Mouse (Mus musculus) hindbrain, embryonic 13.5 days (tissue): ENCODE data around the gene Zfp874a. TPM values are rescaled to one million over a fixed set of nuclear protein-coding genes. Genes with fewer than 3 reads are reported as not detected.
"Not testable (repeated sequence)": the region's sequence is repeated elsewhere in the genome, so short reads cannot be mapped to it uniquely, and the experiment has no call there.

Experiments used
- ATAC-seq: fragments of 200-750 bp; cut with Nextera tagmentation; 2 replicates; pipeline ENCODE4 v1.8.0; 2017; ENCODE audit warnings: moderate TSS enrichment; ENCODE audit not compliant: low FRiP score
- H3K27ac ChIP-seq: fragments of 300-500 bp; sonication (generic); 2 replicates; pipeline ENCODE4 v1.5.1; 2015; ENCODE audit warnings: inconsistent platforms, mild to moderate bottlenecking, moderate library complexity
- H3K27me3 ChIP-seq: fragments of 300-500 bp; sonication (generic); 2 replicates; pipeline ENCODE4 v1.6.1; 2015; ENCODE audit warnings: mild to moderate bottlenecking, inconsistent platforms
- H3K36me3 ChIP-seq: fragments of 300-500 bp; sonication (generic); 2 replicates; pipeline ENCODE4 v1.6.1; 2015; ENCODE audit warnings: mild to moderate bottlenecking, inconsistent platforms
- H3K4me1 ChIP-seq: fragments of 300-500 bp; sonication (generic); replicated peaks from 2 replicates; pipeline ENCODE4 v1.6.1; 2015; ENCODE audit warnings: inconsistent platforms
- H3K4me2 ChIP-seq: fragments of 300-500 bp; sonication (generic); 2 replicates; pipeline ENCODE4 v1.6.1; 2015; ENCODE audit warnings: inconsistent platforms, mild to moderate bottlenecking, moderate library complexity
- H3K4me3 ChIP-seq: fragments of 300-500 bp; sonication (generic); 2 replicates; pipeline ENCODE4 v1.5.1; 2015; ENCODE audit warnings: mild to moderate bottlenecking, inconsistent platforms
- H3K9ac ChIP-seq: fragments of 300-500 bp; sonication (generic); 2 replicates; pipeline ENCODE4 v1.6.1; 2015; ENCODE audit warnings: mild to moderate bottlenecking, inconsistent platforms
- H3K9me3 ChIP-seq: fragments of 300-500 bp; sonication (generic); 2 replicates; pipeline ENCODE4 v1.6.1; 2016; ENCODE audit warnings: inconsistent platforms
- WGBS: fragments of 180-500 bp; shearing (Covaris S2); methylation state at CpG from one replicate; pipeline ENCODE4 v1.1.7; 2015; 5-methylcytosine and 5-hydroxymethylcytosine counted together
- polyA plus RNA-seq: library from polyadenylated mRNA; unstranded; fragments of >200 nt; fragmentation: Nextera tagmentation; extraction: Ambion mirVana; gene quantifications from 2 replicates; pipeline ENCODE4 v1.2.1, GENCODE M21; 2015

The Zfp874a gene
- polyA plus RNA-seq, 1 experiment from 2014 or later = 6.8 TPM

GRCm38 (mm10) chr13:67428116-67428515 is 23.3 kb downstream of the Zfp874a start:
- Histone ChIP-seq H3K4me3 (no peak overlapping the region), H3K4me2 (no peak overlapping the region), H3K9me3 (no peaks in the 10 kb centered on the region), H3K9ac (no peak overlapping the region), H3K36me3 (no peaks in the 10 kb centered on the region), H3K27ac (no peak overlapping the region), H3K4me1 (no peaks in the 10 kb centered on the region), H3K27me3 (no peaks in the 10 kb centered on the region)
- no peak for ATAC-seq
- 66% methylated on average over 3 of the region's 3 CpGs for WGBS

- not testable (repeated sequence) for H3K27ac ChIP-seq, H3K36me3 ChIP-seq, H3K4me3 ChIP-seq, H3K9me3 ChIP-seq, ATAC-seq, H3K27me3 ChIP-seq, H3K9ac ChIP-seq, H3K4me1 ChIP-seq, H3K4me2 ChIP-seq
Observed at GRCm38 (mm10) chr13:67425699-67426098, 25.7 kb downstream of the Zfp874a start.

- not testable (repeated sequence) for H3K27me3 ChIP-seq, H3K9ac ChIP-seq, H3K4me1 ChIP-seq, H3K27ac ChIP-seq, H3K4me3 ChIP-seq, ATAC-seq, H3K36me3 ChIP-seq, H3K4me2 ChIP-seq, H3K9me3 ChIP-seq
- 81% methylated on average over 2 of the region's 2 CpGs for WGBS
Observed at GRCm38 (mm10) chr13:67422532-67422931, 28.9 kb downstream of the Zfp874a start.

DNA sequence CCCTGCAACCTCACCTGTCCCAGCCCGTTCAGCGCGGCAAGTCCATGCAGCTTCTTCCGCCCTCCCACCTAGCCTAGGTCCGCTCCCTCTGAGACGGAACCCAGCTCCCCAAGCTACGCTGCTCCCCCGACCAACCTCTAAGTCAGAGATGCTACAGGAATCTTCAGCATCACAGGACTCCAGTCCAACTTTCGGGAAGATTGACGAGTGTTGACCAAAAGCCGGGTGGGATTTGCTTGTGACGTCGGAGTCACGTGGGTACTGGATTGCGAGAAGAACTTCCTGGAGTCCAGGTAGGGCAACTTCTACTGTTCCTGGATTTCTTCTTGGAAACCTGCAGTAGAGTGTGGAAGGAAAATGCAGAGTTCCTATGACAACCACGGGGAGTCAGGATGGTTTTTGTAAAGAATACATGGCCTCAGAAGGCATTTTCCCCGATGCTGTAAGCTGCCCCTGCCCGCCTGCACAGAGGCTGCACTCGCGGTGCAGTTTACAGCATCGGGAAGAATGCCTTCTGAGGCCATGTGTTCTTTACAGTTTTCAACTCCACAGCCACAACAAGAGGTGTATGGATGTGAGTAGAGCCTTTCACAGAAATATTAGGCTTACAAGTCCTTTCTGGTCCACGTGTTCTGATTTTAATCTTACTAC is 30.1 kb downstream of the Zfp874a start, which contains the start of gene Zfp459:
Gene Zfp459 (minus strand): TSS at position 212 of the 651 bp plus-strand sequence.
- H3K9me3 ChIP-seq = no peaks in the 10 kb centered on the region
- WGBS = 3% methylated on average over 22 of the region's 22 CpGs
- H3K27ac ChIP-seq = no peak within 1 kb of the TSS
- peaks cover 8% of the 10 kb centered on the region for H3K4me1 ChIP-seq
- H3K9ac ChIP-seq = peak within 1 kb of the TSS; percentile 69
- no peaks in the 10 kb centered on the region for H3K36me3 ChIP-seq
- peak within 1 kb of the TSS; percentile 71 for H3K4me2 ChIP-seq
- H3K4me3 ChIP-seq = peak within 1 kb of the TSS; percentile 57
- peaks cover 9% of the 10 kb centered on the region; the same call in 1 of the 2 replicates for H3K27me3 ChIP-seq
- peak; percentile 89 for ATAC-seq

DNA sequence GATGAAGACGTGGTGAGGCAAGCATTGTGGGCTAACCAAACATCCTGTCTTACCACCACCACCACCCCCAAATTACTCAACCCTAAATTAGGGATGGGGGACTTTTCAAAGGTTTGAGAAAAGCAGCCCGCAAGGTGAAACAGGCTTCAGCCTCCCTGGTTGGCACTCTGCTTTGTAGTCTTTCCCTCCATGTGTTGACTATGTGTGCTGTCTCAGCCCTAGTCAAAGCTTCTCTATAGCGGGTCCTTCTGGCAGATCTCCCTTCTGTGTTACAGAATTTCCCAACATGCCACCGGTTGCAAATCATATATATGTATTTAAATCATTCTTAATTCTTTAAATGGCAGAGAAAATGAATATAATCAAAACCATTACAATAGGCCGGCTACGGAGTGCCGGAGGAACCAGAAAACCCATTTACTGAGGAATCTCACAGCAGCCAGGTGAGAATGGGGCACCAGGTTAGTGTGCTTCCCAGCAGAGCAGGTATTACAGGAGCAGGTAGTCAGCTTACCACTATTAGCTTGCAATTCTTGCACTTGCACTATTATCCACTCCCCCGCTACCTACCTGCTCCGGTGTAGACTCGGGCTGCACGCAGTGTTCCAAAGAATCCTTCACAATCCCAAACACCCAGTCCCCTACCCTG is 30.7 kb downstream of the Zfp874a start:
- H3K27ac ChIP-seq = no peak overlapping the region
- WGBS = 39% methylated on average over 11 of the region's 11 CpGs
- ATAC-seq = peak; percentile 58
- peak overlapping the region; percentile 57 for H3K4me3 ChIP-seq
- no peaks in the 10 kb centered on the region for H3K9me3 ChIP-seq
- peaks cover 8% of the 10 kb centered on the region for H3K4me1 ChIP-seq
- H3K9ac ChIP-seq = peak overlapping the region; percentile 69
- peak overlapping the region; percentile 71 for H3K4me2 ChIP-seq
- peaks cover 9% of the 10 kb centered on the region; the same call in 1 of the 2 replicates for H3K27me3 ChIP-seq
- H3K36me3 ChIP-seq = no peaks in the 10 kb centered on the region

DNA sequence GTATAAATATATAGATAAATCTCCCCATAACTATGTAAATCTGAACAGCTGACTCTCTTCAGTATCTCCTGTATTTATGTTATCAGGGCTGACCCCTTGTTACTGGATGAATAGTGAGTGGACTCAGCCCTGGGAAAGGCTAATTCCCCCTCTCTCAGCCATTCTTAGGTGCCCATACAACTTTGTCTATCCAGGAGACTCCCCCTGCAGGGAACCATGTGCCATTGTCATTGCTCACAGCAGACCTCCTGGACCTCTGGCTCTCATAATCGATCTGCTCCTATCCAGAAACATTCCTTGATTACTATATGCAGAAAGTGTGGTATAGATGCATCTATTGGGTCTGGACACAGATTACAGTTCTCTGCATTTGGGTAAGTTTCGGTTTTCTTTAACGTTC is 34.6 kb downstream of the Zfp874a start:
- H3K4me3 ChIP-seq = no peak overlapping the region
- H3K9me3 ChIP-seq = no peaks in the 10 kb centered on the region
- H3K36me3 ChIP-seq = no peaks in the 10 kb centered on the region
- 89% methylated on average over 3 of the region's 3 CpGs for WGBS
- no peak overlapping the region for H3K4me2 ChIP-seq
- H3K27ac ChIP-seq = no peak overlapping the region
- H3K27me3 ChIP-seq = no peaks in the 10 kb centered on the region
- ATAC-seq = no peak
- no peak overlapping the region for H3K9ac ChIP-seq
- peaks cover 8% of the 10 kb centered on the region for H3K4me1 ChIP-seq

- Histone ChIP-seq H3K4me2 (no peak overlapping the region), H3K27me3 (no peaks in the 10 kb centered on the region), H3K9me3 (no peaks in the 10 kb centered on the region), H3K4me1 (0 out of 2 replicates have a peak, but pooled peaks cover under 1% of the 10 kb centered on the region), H3K9ac (no peak overlapping the region), H3K4me3 (no peak overlapping the region), H3K36me3 (no peaks in the 10 kb centered on the region), H3K27ac (no peak overlapping the region)
- no peak for ATAC-seq
- 88% methylated on average over 6 of the region's 6 CpGs for WGBS
Observed at GRCm38 (mm10) chr13:67415759-67416158, 35.7 kb downstream of the Zfp874a start.

- H3K27ac ChIP-seq, H3K4me2 ChIP-seq, ATAC-seq, H3K4me1 ChIP-seq, H3K4me3 ChIP-seq, H3K9me3 ChIP-seq, H3K36me3 ChIP-seq, H3K27me3 ChIP-seq, H3K9ac ChIP-seq: not testable (repeated sequence)
- WGBS = 72% methylated on average over 3 of the region's 3 CpGs
Observed at GRCm38 (mm10) chr13:67413634-67414033, 37.8 kb downstream of the Zfp874a start.

DNA sequence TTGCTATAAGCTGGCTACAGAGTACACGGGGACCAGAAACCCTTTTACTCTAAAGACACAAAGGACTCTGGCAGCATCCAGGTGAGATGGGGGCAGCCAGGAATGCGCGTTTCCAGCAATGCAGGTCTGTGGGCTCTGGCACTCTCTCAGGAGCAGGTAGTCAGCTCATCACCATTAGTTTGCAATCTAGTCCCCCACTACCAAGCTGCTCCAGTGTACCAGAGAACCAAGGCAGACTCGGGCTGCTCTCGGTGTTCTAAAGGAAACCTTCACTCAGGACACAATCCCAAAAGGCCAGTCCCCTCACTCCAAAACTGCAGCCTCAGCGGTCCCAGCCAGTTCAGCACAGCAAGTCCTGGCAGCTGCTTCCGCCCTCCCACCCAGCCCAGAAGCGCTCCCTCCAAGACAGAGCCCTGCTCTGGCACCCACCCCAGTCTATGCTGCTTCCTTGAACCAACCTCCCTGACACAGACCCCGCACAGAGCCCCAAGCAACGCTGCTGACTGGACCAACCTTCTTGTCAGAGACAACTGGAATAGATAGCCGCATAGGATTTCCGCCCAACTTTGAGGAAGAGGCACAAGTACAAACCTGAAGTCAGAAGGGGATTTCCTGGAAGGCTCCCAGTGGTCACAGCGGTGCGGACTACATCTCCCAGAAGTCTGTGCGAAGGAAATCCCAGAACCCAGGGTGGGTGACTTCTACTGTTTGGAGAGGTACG is 52.1 kb downstream of the Zfp874a start, which contains the start of gene Zfp429:
Gene Zfp429 (minus strand): TSS at position 637 of the 721 bp plus-strand sequence.
- Histone ChIP-seq H3K4me2 (peak within 1 kb of the TSS; percentile 63), H3K9ac (peak within 1 kb of the TSS; percentile 66), H3K4me3 (peak within 1 kb of the TSS; percentile 58)
- not testable (repeated sequence) for H3K36me3 ChIP-seq, H3K4me1 ChIP-seq, H3K27ac ChIP-seq, H3K27me3 ChIP-seq, H3K9me3 ChIP-seq
- peak; percentile 97 for ATAC-seq
- WGBS = 4% methylated on average over 15 of the region's 16 CpGs

- not testable (repeated sequence) for H3K27me3 ChIP-seq, ATAC-seq
- 59% methylated on average over 3 of the region's 3 CpGs for WGBS
Observed at GRCm38 (mm10) chr13:67376255-67376654, 75.2 kb downstream of the Zfp874a start.

DNA sequence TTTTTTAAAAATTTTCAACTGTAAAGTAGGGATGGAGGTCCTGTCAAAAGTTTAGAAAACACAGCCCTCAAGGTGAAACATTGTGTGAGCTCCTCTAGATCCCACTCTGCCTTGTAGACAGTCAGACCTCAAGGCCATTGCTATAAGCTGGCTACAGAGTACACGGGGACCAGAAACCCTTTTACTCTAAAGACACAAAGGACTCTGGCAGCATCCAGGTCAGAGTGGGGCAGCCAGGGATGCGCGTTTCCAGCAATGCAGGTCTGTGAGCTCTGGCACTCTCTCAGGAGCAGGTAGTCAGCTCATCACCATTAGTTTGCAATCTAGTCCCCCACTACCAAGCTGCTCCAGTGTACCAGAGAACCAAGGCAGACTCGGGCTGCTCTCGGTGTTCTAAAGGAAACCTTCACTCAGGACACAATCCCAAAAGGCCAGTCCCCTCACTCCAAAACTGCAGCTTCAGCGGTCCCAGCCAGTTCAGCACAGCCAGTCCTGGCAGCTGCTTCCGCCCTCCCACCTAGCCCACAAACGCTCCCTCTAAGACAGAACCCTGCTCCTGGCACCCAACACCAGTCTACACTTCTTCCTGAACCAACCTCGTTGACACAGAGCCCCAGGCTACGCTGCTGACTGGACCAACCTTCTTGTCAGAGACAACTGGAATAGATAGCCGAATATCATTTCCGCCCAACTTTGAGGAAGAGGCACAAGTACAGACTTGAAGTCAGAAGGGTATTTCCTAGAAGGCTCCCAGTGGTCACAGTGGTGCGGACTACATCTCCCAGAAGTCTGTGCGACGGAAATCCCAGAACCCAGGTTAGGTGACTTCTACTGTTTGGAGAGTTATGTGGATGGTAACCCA is 76.1 kb downstream of the Zfp874a start, which contains the start of the genes Gm28041 and Zfp456:
Gene Gm28041 (minus strand): TSS at position 684 of the 862 bp plus-strand sequence.
Gene Zfp456 (minus strand): TSS at position 761 of the 862 bp plus-strand sequence.
- WGBS = 23% methylated on average over 15 of the region's 15 CpGs
- not testable (repeated sequence) for H3K27me3 ChIP-seq, H3K4me1 ChIP-seq, H3K36me3 ChIP-seq, H3K9me3 ChIP-seq, H3K27ac ChIP-seq
- Histone ChIP-seq H3K4me2 (peak within 1 kb of the TSS; percentile 58), H3K9ac (peak within 1 kb of the TSS; percentile 61; the same call in 1 of the 2 replicates), H3K4me3 (peak within 1 kb of the TSS; percentile 39)
- ATAC-seq = peak; percentile 96

More at GRCm38 (mm10) chr13:67376255-67376654, 75.2 kb downstream of the Zfp874a start:
- not testable (repeated sequence) for H3K36me3 ChIP-seq, H3K9ac ChIP-seq, H3K4me1 ChIP-seq, H3K4me2 ChIP-seq, H3K9me3 ChIP-seq, H3K27ac ChIP-seq, H3K4me3 ChIP-seq
